Comparison of ENCODE assay signal across 8 mouse cellular contexts in the genomic region with DNA sequence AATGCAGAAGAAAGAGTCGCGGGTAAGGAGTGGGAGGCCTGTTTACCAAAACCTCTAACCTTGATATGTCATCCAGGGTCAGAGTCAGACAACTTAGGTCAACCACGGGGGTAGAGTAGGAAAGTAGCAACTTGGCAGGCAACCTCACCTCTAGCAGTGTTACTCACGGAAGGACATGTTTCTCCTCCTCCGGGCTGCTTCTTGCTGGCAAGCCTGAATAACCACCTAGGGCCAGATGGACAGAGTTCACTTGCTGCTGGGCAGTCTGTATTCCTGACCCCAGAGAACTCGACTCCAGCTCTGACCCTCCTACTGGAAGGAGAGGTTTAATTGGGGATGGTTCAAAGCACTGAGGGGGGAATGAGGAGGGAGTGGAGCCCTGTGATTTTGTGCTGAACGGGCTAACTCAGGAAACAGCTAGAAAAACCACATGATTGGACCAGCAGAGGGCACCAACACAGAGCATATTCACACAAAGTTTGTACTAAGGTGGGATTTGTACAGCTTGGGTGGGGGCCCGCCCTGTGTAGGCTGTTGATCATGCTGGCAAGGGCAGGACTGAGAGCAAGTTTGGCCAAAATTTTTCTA. TPM values are rescaled to one million over a fixed set of nuclear protein-coding genes. Genes with fewer than 3 reads are reported as not detected.
DNase-seq lines count a peak whose midpoint lies in the region; TF ChIP-seq lines count a peak whose summit lies in the region.
"Had no signal": no experiment of that assay in that cellular context is flagged by ENCODE, and none has a peak within 500 bp of the region (broad histone marks: within the 10 kb centered on the region; RNA-seq: fewer than 3 reads in every experiment).

No protein-coding gene starts in this region.

- H3K4me3 ChIP-seq in bone marrow, adult 2 months (replicated peaks; ENCODE audit: control insufficient read depth, low read depth, low read length) = no peak overlapping the region

- peak; percentile 18; the same call in 1 of the 2 replicates for TF ChIP-seq CTCF in bone marrow, adult 2 months (IDR thresholded peaks at IDR 0.05; ENCODE audit: control insufficient read depth, insufficient read depth, low read length)

- no peak overlapping the region for H3K27ac ChIP-seq in bone marrow, adult 2 months (ENCODE audit: control insufficient read depth, insufficient read depth, low read depth, low read length, poor library complexity)

- DNase-seq in 3134 (ENCODE audit: extremely low read depth, insufficient read length, low spot score) (peak; percentile 32), 416B (ENCODE audit: low read depth) (peak; percentile 30)
- DNase-seq in gastrocnemius, postnatal 14 days = peak; percentile 17
- DNase-seq in kidney, postnatal 25 days = peak; percentile 82 to 92
- DNase-seq in lung, postnatal 25 days (ENCODE audit: low spot score) = peak; percentile 55
- DNase-seq in telencephalon, adult 2 months (ENCODE audit: low read depth, low spot score) = peak; percentile 5

- intact Hi-C loops in gastrocnemius, postnatal 14 days (cut with DNase I; ENCODE audit: low total_unique reads) = loop anchor here (5.0 kb wide), 1 partner anchor 179 kb away; no protein-coding TSS in a partner anchor

- 34% methylated on average over 8 of the region's 8 CpGs for WGBS in bone marrow, adult 2 months

- TF ChIP-seq POLR2A in bone marrow, adult 2 months (IDR thresholded peaks at IDR 0.05; ENCODE audit: borderline replicate concordance, control insufficient read depth, low read depth, low read length) = no peak

- H3K4me1 ChIP-seq in bone marrow, adult 2 months (ENCODE audit: control insufficient read depth, insufficient read depth, low read length) = no peaks in the 10 kb centered on the region

RNA-seq across cellular contexts. Expression of a gene that starts 9.7 kb away (rescaled TPM):
- 7.3 and 15.4 TPM in 2 replicates for polyA plus RNA-seq in bone marrow, adult 2 months (2011; ENCODE audit: insufficient read depth, insufficient read length, low replicate concordance, missing spikeins)
- 1 to 10 TPM; 4.5 to 5.2 TPM for total RNA-seq in gastrocnemius, postnatal 14 days (2021)

RNA-seq across cellular contexts. Expression of a gene that starts 18.5 kb away (rescaled TPM):
- polyA plus RNA-seq in bone marrow, adult 2 months (2011; ENCODE audit: insufficient read depth, insufficient read length, low replicate concordance, missing spikeins) = not detected in 2 replicates
- total RNA-seq in gastrocnemius, postnatal 14 days (2021) = under 1 TPM in 1 of 2 experiments, not detected in 1; 0.12 TPM

RNA-seq across cellular contexts. Expression of a gene that starts 45.4 kb away (rescaled TPM):
- polyA plus RNA-seq in bone marrow, adult 2 months (2011; ENCODE audit: insufficient read depth, insufficient read length, low replicate concordance, missing spikeins) = 0.75 TPM in 1 of 2 replicates, not detected in the other
- under 1 TPM; 0.16 to 0.62 TPM for total RNA-seq in gastrocnemius, postnatal 14 days (2021)
- total RNA-seq: neutrophil, adult 5-6 weeks had no signal

Comparison
In these comparisons a context has a peak if more than half of its experiments do, and no peak if none do; other contexts are left out.
1. DNase-seq: peak in every context shown above with its lines; median percentile 87 in kidney, postnatal 25 days; 55 in lung, postnatal 25 days; 32 in 3134; 30 in 416B; 17 in gastrocnemius, postnatal 14 days; 5 in telencephalon, adult 2 months.